Mouse (Mus musculus) kidney, adult 11 months (tissue): ENCODE measurements at regions not wholly inside any gene's neighbourhood (a gene's known extent, or its start where the extent isn't known, plus 50 kb on each side); places are given as distances from the start of the nearest gene placed in this dataset.
"Not testable (repeated sequence)": the region's sequence is repeated elsewhere in the genome, so short reads cannot be mapped to it uniquely, and the experiment has no call there.

Experiments used
- DNase-seq: peaks from one replicate; pipeline ENCODE4 v3.0.0; 2022

GRCm38 (mm10) chr17:74138517-74138916 lies 90.8 kb upstream of the Srd5a2 start:
- DNase-seq: not testable (repeated sequence)

GRCm38 (mm10) chr17:74134976-74135375 lies 87.3 kb upstream of the Srd5a2 start:
- DNase-seq: peak; percentile 9

GRCm38 (mm10) chr17:74131534-74131933 lies 83.8 kb upstream of the Srd5a2 start:
- no peak for DNase-seq

GRCm38 (mm10) chr17:74122944-74123343 lies 75.2 kb upstream of the Srd5a2 start:
- no peak for DNase-seq

- no peak for DNase-seq
Observed at GRCm38 (mm10) chr17:74120969-74121368, 73.3 kb upstream of the Srd5a2 start.
